Mouse (Mus musculus) granulocyte monocyte progenitor cell, adult 5-6 weeks (primary cell): ENCODE data around the gene Nudt4. TPM values are rescaled to one million over a fixed set of nuclear protein-coding genes. Genes with fewer than 3 reads are reported as not detected.
A peak's percentile ranks its signal among the peaks of the same experiment; 100 is the strongest.

ENCODE experiments used
- ATAC-seq: replicated peaks from 2 replicates; pipeline ENCODE4 v1.8.0; 2016; ENCODE audit warnings: mild to moderate bottlenecking, moderate TSS enrichment, inconsistent platforms; ENCODE audit not compliant: poor library complexity, severe bottlenecking
- total RNA-seq, 2 experiments: library from RNA; stranded (forward) in 1 of 2; stranded (reverse) in 1 of 2; fragments of 200-712, 200-1000 nt in 1 of 2; fragments of >200 nt in 1 of 2; fragmentation: Nextera tagmentation in 1 of 2; gene quantifications; 2 replicates each; pipeline ENCODE4 v1.2.3; 2014 to 2017

The Nudt4 gene
- total RNA-seq, 2 experiments from 2014 or later = 29.7 to 50.5 TPM

- no peak for ATAC-seq
These were observed 55.8 kb downstream of the Nudt4 start for GRCm38 (mm10) chr10:95508126-95508525.

GRCm38 (mm10) chr10:95504341-95504740 lies 59.6 kb downstream of the Nudt4 start:
- ATAC-seq = no peak

- ATAC-seq = no peak
These were observed 60.3 kb downstream of the Nudt4 start for GRCm38 (mm10) chr10:95503443-95504235.

GRCm38 (mm10) chr10:95501463-95502081 lies 62.4 kb downstream of the Nudt4 start, which contains the start of gene Mrpl42:
Mrpl42 (minus strand) TSS chr10:95501940.
- peak; percentile 98 for ATAC-seq

GRCm38 (mm10) chr10:95501033-95501432 lies 62.9 kb downstream of the Nudt4 start:
- ATAC-seq = 0 out of 2 replicates have a peak, but pooled peaks have one; percentile 18

Other genes with a start within 250 kb of the Nudt4 start
- gene Cradd, start 240.0 kb downstream of the Nudt4 start, total RNA-seq (2014; fragmentation: Nextera tagmentation) = 15.0 and 15.5 TPM in 2 replicates
- 3.3 and 5.3 TPM in 2 replicates for gene Cradd, start 240.0 kb downstream of the Nudt4 start, total RNA-seq (2017)
- not detected in 2 replicates for gene Socs2, start 147.0 kb downstream of the Nudt4 start, total RNA-seq (2014; fragmentation: Nextera tagmentation)
- gene Socs2, start 147.0 kb downstream of the Nudt4 start, total RNA-seq (2017) = not detected in 2 replicates
- gene Mrpl42, start 62.2 kb downstream of the Nudt4 start, total RNA-seq (2014; fragmentation: Nextera tagmentation) = 228 and 294 TPM in 2 replicates
- gene Mrpl42, start 62.2 kb downstream of the Nudt4 start, total RNA-seq (2017) = 220 and 253 TPM in 2 replicates
- 256 and 281 TPM in 2 replicates for gene Ube2n, start 49.0 kb downstream of the Nudt4 start, total RNA-seq (2014; fragmentation: Nextera tagmentation)
- 117 and 134 TPM in 2 replicates for gene Ube2n, start 49.0 kb downstream of the Nudt4 start, total RNA-seq (2017)
- not detected in 2 replicates for gene Anapc15-ps, start 109.3 kb upstream of the Nudt4 start, total RNA-seq (2014; fragmentation: Nextera tagmentation)
- gene Anapc15-ps, start 109.3 kb upstream of the Nudt4 start, total RNA-seq (2017) = 1.6 and 3.6 TPM in 2 replicates